Mouse (Mus musculus) hindbrain, postnatal 0 days (tissue): ENCODE measurements around the gene Fbxo6. TPM values are rescaled to one million over a fixed set of nuclear protein-coding genes. Genes with fewer than 3 reads are reported as not detected.

Experiments
- ATAC-seq: fragments of 200-750 bp; cut with Nextera tagmentation; 2 replicates; pipeline ENCODE4 v1.8.0; 2017; ENCODE audit warnings: mild to moderate bottlenecking, moderate TSS enrichment, moderate library complexity
- DNase-seq: peaks from one replicate; pipeline ENCODE4 v3.0.0-alpha.2; 2015; ENCODE audit warnings: low spot score
- H3K27ac ChIP-seq: fragments of 300-500 bp; sonication (generic); 2 replicates; pipeline ENCODE4 v1.5.1; 2014; ENCODE audit warnings: mild to moderate bottlenecking
- H3K27me3 ChIP-seq: fragments of 300-500 bp; sonication (generic); 2 replicates; pipeline ENCODE4 v1.6.1; 2014; ENCODE audit warnings: low read length, mixed read lengths; ENCODE audit not compliant: insufficient read depth
- H3K36me3 ChIP-seq: fragments of 300-500 bp; sonication (generic); 2 replicates; pipeline ENCODE4 v1.6.1; 2014; ENCODE audit warnings: low read length, mixed read lengths; ENCODE audit not compliant: insufficient read depth
- H3K4me1 ChIP-seq: fragments of 300-500 bp; sonication (generic); 2 replicates; pipeline ENCODE4 v1.6.1; 2014; ENCODE audit warnings: antibody characterized with exemption, low read length, mixed read lengths; ENCODE audit not compliant: insufficient read depth
- H3K4me2 ChIP-seq: fragments of 300-500 bp; sonication (generic); 2 replicates; pipeline ENCODE4 v1.6.1; 2014; ENCODE audit warnings: low read depth, mild to moderate bottlenecking, low read length, moderate library complexity, mixed read lengths
- H3K4me3 ChIP-seq: fragments of 300-500 bp; sonication (generic); 2 replicates; pipeline ENCODE4 v1.5.1; 2014; ENCODE audit warnings: low read length
- H3K9ac ChIP-seq: fragments of 300-500 bp; sonication (generic); replicated peaks from 2 replicates; pipeline ENCODE4 v1.6.1; 2014; ENCODE audit warnings: mild to moderate bottlenecking, low read length, moderate library complexity, mixed read lengths
- H3K9me3 ChIP-seq: fragments of 300-500 bp; sonication (generic); 2 replicates; pipeline ENCODE4 v1.6.1; 2016; ENCODE audit warnings: low read length, mixed read lengths
- CTCF ChIP-seq: IDR thresholded peaks from 2 replicates; pipeline ENCODE4 v1.5.1; 2016; ENCODE audit warnings: antibody characterized with exemption, control low read depth, low read depth
- WGBS: fragments of 180-500 bp; shearing (Covaris S2); extraction: QIAGEN DNeasy Blood & Tissue Kit; methylation state at CpG from one replicate; pipeline ENCODE4 v1.1.7; 2014; 5-methylcytosine and 5-hydroxymethylcytosine counted together
- polyA plus RNA-seq: library from polyadenylated mRNA; unstranded; fragments of >200 nt; fragmentation: Nextera tagmentation; extraction: Ambion mirVana; gene quantifications from 2 replicates; pipeline ENCODE4 v1.2.1, GENCODE M21; 2015
- total RNA-seq: library from RNA; depleted of rRNA; stranded (reverse); fragments of >200 nt; gene quantifications from 2 replicates; pipeline ENCODE4 v1.2.3, GENCODE M21; 2014

Fbxo6 gene
- total and polyA plus RNA-seq, 2 experiments from 2014 or later: 24.0 to 36.3 TPM

DNA sequence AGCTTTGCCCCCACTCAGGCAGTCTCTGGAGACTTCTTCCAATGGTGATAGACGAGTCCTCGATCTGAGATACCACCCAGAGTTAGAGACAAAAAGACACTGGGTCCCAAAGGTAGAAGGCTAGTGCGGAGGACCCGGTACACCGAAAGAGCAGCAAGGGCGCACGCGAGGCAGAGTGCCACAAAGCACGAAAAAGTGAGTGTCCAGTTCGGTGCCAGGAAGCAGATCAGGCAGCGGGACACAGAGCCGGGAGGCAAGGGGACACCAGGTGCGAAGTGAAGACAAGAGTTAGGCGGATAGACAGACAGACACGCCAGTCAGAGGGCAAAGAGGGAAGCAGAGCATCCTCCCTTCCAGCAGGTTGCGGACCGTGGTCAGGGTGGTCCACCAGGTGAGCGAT lies 21.8 kb downstream of the Fbxo6 start, which contains the start of gene Mad2l2:
Mad2l2 (plus strand) TSS at position 252 of the 400 bp plus-strand sequence.
- Histone ChIP-seq H3K27ac (peak within 1 kb of the TSS; percentile 94), H3K4me3 (peak within 1 kb of the TSS; percentile 78), H3K9me3 (no peaks in the 10 kb centered on the region), H3K9ac (peak within 1 kb of the TSS; percentile 87), H3K36me3 (no peaks in the 10 kb centered on the region), H3K4me1 (peaks cover 17% of the 10 kb centered on the region; the same call in 1 of the 2 replicates), H3K27me3 (no peaks in the 10 kb centered on the region), H3K4me2 (peak within 1 kb of the TSS; percentile 93)
- WGBS: 1% methylated on average over 18 of the region's 18 CpGs
- DNase-seq: peak; percentile 54
- TF ChIP-seq CTCF: no peak
- peak; percentile 6 for ATAC-seq

DNA sequence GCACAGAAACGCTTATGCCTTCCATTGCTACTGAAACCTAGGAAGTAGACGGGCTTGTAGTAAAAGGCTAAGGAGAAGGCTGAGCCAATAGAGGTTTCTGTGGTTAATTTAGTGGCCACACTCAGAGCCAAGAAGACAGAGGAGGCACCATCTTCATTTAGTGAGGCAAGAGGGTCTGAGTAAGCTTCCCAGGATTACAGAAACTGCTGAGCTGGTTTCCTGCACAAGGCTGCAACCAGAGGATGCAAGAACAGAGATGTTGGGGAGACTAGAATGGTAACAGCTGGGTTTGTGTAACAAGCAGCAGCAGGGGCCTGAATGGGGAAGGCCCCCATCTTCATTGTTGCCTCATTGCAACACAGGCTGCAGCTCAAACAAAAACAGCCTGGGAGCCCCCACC lies 23.3 kb downstream of the Fbxo6 start:
- peak overlapping the region; percentile 93 for H3K4me2 ChIP-seq
- no peaks in the 10 kb centered on the region for H3K27me3 ChIP-seq
- peak overlapping the region; percentile 78 for H3K4me3 ChIP-seq
- peak overlapping the region; percentile 19; the same call in 1 of the 2 replicates for H3K9ac ChIP-seq
- ATAC-seq: no peak
- H3K27ac ChIP-seq: peak overlapping the region; percentile 94
- DNase-seq: no peak
- peaks cover 21% of the 10 kb centered on the region; the same call in 1 of the 2 replicates for H3K4me1 ChIP-seq
- no peaks in the 10 kb centered on the region for H3K36me3 ChIP-seq
- no peak for TF ChIP-seq CTCF
- WGBS: 26% methylated on average over 2 of the region's 2 CpGs
- no peaks in the 10 kb centered on the region for H3K9me3 ChIP-seq

DNA sequence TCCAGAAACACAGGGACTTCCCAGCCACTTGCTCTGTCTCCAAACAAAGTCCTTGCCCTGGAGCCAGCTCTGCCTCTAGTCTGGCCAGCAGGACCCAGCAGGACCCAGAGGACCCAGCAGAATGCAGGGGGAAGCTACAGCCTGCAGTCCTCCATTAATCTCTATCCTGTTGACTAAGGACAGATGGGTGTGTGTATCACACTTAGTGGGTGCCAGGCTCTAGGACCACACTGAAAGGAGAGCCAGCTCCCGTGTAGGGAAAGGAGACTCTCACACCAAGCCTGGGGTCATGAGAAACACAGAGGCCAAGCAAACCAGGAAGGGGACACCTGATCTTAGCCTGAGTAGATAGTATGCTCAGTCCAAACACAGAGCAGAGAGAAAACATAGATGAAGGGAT lies 23.7 kb downstream of the Fbxo6 start:
- Histone ChIP-seq H3K9me3 (no peaks in the 10 kb centered on the region), H3K4me2 (peak overlapping the region; percentile 93), H3K36me3 (no peaks in the 10 kb centered on the region), H3K27ac (peak overlapping the region; percentile 94), H3K4me1 (peaks cover 21% of the 10 kb centered on the region; the same call in 1 of the 2 replicates), H3K27me3 (no peaks in the 10 kb centered on the region), H3K4me3 (peak overlapping the region; percentile 78), H3K9ac (no peak overlapping the region)
- ATAC-seq (no peak), DNase-seq (no peak)
- no peak for TF ChIP-seq CTCF
- 56% methylated on average over 1 of the region's 1 CpGs for WGBS

DNA sequence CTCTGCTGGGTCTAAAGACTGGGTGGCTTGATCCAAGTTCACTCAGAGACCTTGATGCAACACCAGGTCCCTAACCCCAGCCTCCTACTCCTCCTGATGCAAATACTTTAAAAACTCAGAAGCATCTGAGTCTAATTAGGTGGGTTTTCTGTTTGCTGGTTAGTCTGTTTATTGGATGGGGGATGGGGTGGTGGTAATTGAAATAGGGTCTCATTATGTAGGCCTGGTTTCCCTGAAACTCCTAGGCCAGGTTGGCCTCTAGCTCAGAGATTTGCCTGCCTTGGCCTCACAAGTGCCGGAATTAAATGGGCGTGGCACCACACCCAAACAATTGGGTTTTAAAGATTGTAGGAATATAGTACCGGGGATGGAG lies 29.3 kb downstream of the Fbxo6 start:
- 60% methylated on average over 3 of the region's 3 CpGs for WGBS
- H3K4me2 ChIP-seq: no peak overlapping the region

DNA sequence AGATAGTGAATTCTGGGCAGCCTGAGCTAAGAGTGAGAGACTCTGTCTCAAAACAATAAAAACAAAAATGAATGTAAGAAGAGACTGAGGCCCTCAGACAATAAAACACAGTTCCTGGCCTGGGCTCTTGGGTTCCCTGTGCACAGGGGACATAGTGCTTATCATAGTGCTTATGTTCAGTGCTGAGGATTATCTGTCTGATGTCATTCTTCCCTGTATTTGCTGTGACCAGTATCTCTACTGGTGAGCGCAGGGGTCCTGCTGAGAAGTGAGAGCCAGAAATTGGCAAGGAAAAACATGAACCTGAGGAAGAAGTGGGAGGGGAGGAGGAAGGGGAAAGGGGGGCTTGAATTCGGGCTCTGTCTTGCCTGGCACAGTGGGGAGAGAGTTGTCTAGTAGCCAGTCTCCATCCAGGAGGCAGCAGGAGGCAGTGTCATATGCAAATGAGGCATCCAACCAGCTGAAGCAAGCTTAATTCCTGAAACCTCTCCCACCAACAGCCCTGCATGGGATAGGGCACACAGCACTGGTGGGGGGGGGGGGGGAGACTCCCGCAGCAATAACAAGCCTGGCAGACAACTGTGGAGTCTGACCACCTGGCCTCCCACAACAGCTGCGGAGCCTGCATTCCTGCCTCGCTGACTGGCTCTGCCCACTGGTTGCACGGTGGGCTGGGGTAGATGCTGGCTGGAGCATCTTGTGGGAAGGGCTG lies 29.8 kb downstream of the Fbxo6 start:
- peak; percentile 84 for DNase-seq
- Histone ChIP-seq H3K9ac (peak overlapping the region; percentile 0; the same call in 1 of the 2 replicates), H3K9me3 (no peaks in the 10 kb centered on the region)

More for the DNA sequence above, 29.3 kb downstream of the Fbxo6 start:
- peaks cover 12% of the 10 kb centered on the region; the same call in 1 of the 2 replicates for H3K4me1 ChIP-seq
- DNase-seq: no peak
- H3K4me3 ChIP-seq: no peak overlapping the region
- TF ChIP-seq CTCF: no peak
- H3K36me3 ChIP-seq: no peaks in the 10 kb centered on the region
- H3K9me3 ChIP-seq: no peaks in the 10 kb centered on the region
- H3K27me3 ChIP-seq: no peaks in the 10 kb centered on the region
- H3K9ac ChIP-seq: no peak overlapping the region
- peak overlapping the region; percentile 78 for H3K27ac ChIP-seq
- no peak for ATAC-seq

DNA sequence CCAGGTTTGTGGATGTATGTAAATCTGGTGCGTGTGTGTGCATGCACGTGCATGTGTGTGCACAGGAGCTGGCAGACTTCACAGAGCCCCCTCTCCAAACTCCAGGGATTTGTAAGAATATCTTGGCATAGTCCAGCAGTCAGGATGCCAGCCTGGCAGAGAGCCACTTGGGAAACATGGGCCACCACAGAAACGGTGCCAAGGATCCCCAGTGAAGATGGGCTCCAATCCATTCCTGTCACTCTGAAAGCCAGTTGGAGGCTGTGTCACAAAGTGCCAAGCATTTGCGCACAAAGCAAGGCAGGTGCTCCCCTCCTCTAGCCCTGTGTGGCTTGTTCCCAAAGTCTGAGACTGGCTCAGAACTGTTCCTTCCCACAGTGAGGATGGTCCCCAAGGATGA lies 30.6 kb downstream of the Fbxo6 start:
- H3K27ac ChIP-seq: peak overlapping the region; percentile 78
- H3K9ac ChIP-seq: peak overlapping the region; percentile 0; the same call in 1 of the 2 replicates
- peaks cover 12% of the 10 kb centered on the region; the same call in 1 of the 2 replicates for H3K4me1 ChIP-seq
- no peak for TF ChIP-seq CTCF
- no peaks in the 10 kb centered on the region for H3K36me3 ChIP-seq
- peak; percentile 93 for DNase-seq
- no peak overlapping the region for H3K4me2 ChIP-seq
- no peak overlapping the region for H3K4me3 ChIP-seq
- peak; percentile 81 for ATAC-seq
- no peaks in the 10 kb centered on the region for H3K9me3 ChIP-seq
- no peaks in the 10 kb centered on the region for H3K27me3 ChIP-seq
- WGBS: 33% methylated on average over 4 of the region's 4 CpGs

More for the DNA sequence above, 29.8 kb downstream of the Fbxo6 start:
- peak; percentile 85 for ATAC-seq
- Histone ChIP-seq H3K4me3 (no peak overlapping the region), H3K4me2 (no peak overlapping the region), H3K4me1 (peaks cover 12% of the 10 kb centered on the region; the same call in 1 of the 2 replicates), H3K27me3 (no peaks in the 10 kb centered on the region), H3K36me3 (no peaks in the 10 kb centered on the region), H3K27ac (peak overlapping the region; percentile 78)
- WGBS: 10% methylated on average over 6 of the region's 6 CpGs
- TF ChIP-seq CTCF: no peak

DNA sequence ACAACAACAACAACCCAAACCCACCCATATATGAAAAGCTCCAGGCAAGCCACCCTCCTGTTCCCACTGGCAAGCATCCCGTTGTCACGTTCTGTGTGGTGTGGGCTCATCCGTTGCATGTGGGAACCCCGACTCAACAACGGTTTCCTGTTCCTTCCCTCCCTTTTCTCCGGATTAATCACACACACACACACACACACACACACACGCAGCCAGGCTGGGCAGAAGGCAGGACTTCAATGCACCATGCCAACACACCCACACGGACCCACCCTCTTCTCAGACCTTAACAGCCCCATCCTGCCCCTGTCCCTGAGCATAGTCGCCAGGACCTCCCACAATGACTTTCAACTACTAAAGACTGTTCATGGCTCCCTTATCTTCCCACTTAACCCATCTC lies 31.4 kb downstream of the Fbxo6 start:
- peak overlapping the region; percentile 78 for H3K27ac ChIP-seq
- ATAC-seq: no peak
- H3K27me3 ChIP-seq: no peaks in the 10 kb centered on the region
- H3K9me3 ChIP-seq: no peaks in the 10 kb centered on the region
- H3K4me2 ChIP-seq: no peak overlapping the region
- no peak for DNase-seq
- no peak overlapping the region for H3K9ac ChIP-seq
- WGBS: 38% methylated on average over 9 of the region's 9 CpGs
- peaks cover 7% of the 10 kb centered on the region; the same call in 1 of the 2 replicates for H3K4me1 ChIP-seq
- H3K36me3 ChIP-seq: no peaks in the 10 kb centered on the region
- no peak overlapping the region for H3K4me3 ChIP-seq
- no peak for TF ChIP-seq CTCF
